Mouse (Mus musculus): ENCODE results near the gene Mgat4d. TPM values are rescaled to one million over a fixed set of nuclear protein-coding genes. Genes with fewer than 3 reads are reported as not detected.

The Mgat4d gene
- not detected for total RNA-seq (2023)

GRCm38 (mm10) chr8:83348263-83348662 is at the start of gene Mgat4d:
Gene Mgat4d, plus strand, starts transcription at chr8:83348471.

GRCm38 (mm10) chr8:83331899-83332697 is 16.2 kb upstream of the Mgat4d start, which contains the start of gene Elmod2:
Gene Elmod2, minus strand, starts transcription at chr8:83332486.

GRCm38 (mm10) chr8:83389316-83390005 is 41.2 kb downstream of the Mgat4d start, which contains the start of gene Clgn:
Gene Clgn, plus strand, starts transcription at chr8:83389867.

Other genes starting within 250 kb of the Mgat4d start
- gene Tbc1d9, start 183.1 kb upstream of the Mgat4d start, total RNA-seq (2023): under 1 TPM; 0.53 to 0.73 TPM
- gene Gm10645, start 182.3 kb upstream of the Mgat4d start, total RNA-seq (2023): not detected
- gene Ucp1, start 58.1 kb upstream of the Mgat4d start, total RNA-seq (2023): not detected
- 1 to 10 TPM; 8.0 to 9.2 TPM for gene Elmod2, start 16.0 kb upstream of the Mgat4d start, total RNA-seq (2023)
- gene Clgn, start 41.4 kb downstream of the Mgat4d start, total RNA-seq (2023): not detected
- gene Scoc, start 109.9 kb downstream of the Mgat4d start, total RNA-seq (2023): 10 to 100 TPM; 21.4 to 23.6 TPM
- gene Olfr370, start 187.3 kb downstream of the Mgat4d start, total RNA-seq (2023): not detected
- gene Ndufb7, start 218.2 kb downstream of the Mgat4d start, total RNA-seq (2023): 10 to 100 TPM; 90.5 to 93.6 TPM